Mouse (Mus musculus): Measurements from ENCODE around the gene Srsf5.

DNA sequence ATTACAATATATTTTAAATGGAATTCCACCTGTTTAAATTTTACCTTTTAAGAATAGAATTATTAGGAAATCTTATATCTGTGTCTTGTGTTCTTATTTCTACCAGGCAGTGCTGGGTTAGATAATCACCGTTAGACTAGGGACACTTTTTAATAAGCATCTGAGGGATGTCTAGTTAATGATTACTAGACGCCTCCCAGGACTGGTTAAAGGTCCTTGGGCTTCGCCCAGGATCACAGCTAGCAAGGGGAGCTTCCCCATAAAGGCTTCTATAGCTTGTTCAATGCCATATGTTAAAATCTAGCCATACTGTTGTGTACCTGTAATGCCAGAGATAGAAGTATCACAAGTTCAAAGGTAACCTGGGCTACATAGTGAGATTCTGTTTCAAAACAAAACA is 16.4 kb upstream of the Srsf5 start:
- TF ChIP-seq POLR2A (IDR thresholded peaks at IDR 0.05; ENCODE audit: control insufficient read depth, extremely low read depth, insufficient read depth, low read length, poor library complexity): no peak
- no peak for TF ChIP-seq CTCF (IDR thresholded peaks at IDR 0.05; ENCODE audit: borderline replicate concordance, control insufficient read depth, extremely low read depth, insufficient read depth, low read length, poor library complexity)

All from thymus, adult 2 months (tissue).